Mouse (Mus musculus) forebrain, embryonic 16.5 days (tissue): ENCODE results near the gene Dnm3. TPM values are rescaled to one million over a fixed set of nuclear protein-coding genes. Genes with fewer than 3 reads are reported as not detected.

Source experiments
- ATAC-seq: fragments of 200-750 bp; cut with Nextera tagmentation; 2 replicates; pipeline ENCODE4 v1.8.0; 2017; ENCODE audit warnings: mild to moderate bottlenecking, moderate library complexity
- H3K27ac ChIP-seq: fragments of 300-500 bp; sonication (generic); 2 replicates; pipeline ENCODE4 v1.5.1; 2014; ENCODE audit warnings: low read length, control low read depth
- H3K27me3 ChIP-seq: fragments of 300-500 bp; sonication (generic); replicated peaks from 2 replicates; pipeline ENCODE4 v1.6.1; 2014; ENCODE audit warnings: low read length; ENCODE audit not compliant: control insufficient read depth, insufficient read depth
- H3K36me3 ChIP-seq: fragments of 300-500 bp; sonication (generic); 2 replicates; pipeline ENCODE4 v1.6.1; 2014; ENCODE audit not compliant: control insufficient read depth, insufficient read depth
- H3K4me1 ChIP-seq: fragments of 300-500 bp; sonication (generic); replicated peaks from 2 replicates; pipeline ENCODE4 v1.6.1; 2014; ENCODE audit warnings: low read length; ENCODE audit not compliant: control insufficient read depth, insufficient read depth
- H3K4me2 ChIP-seq: fragments of 300-500 bp; sonication (generic); 2 replicates; pipeline ENCODE4 v1.6.1; 2014; ENCODE audit warnings: mild to moderate bottlenecking, low read length, control low read depth
- H3K4me3 ChIP-seq: fragments of 300-500 bp; sonication (generic); replicated peaks from 2 replicates; pipeline ENCODE4 v1.5.1; 2014; ENCODE audit warnings: mild to moderate bottlenecking, low read length, control low read depth
- H3K9ac ChIP-seq: fragments of 300-500 bp; sonication (generic); replicated peaks from 2 replicates; pipeline ENCODE4 v1.6.1; 2014; ENCODE audit warnings: low read depth, low read length, control low read depth
- H3K9me3 ChIP-seq: fragments of 300-500 bp; sonication (generic); 2 replicates; pipeline ENCODE4 v1.6.1; 2016; ENCODE audit warnings: low read length; ENCODE audit not compliant: control insufficient read depth
- WGBS: fragments of 180-500 bp; shearing (Covaris S2); extraction: QIAGEN DNeasy Blood & Tissue Kit; methylation state at CpG from one replicate; pipeline ENCODE4 v1.1.7; 2014; 5-methylcytosine and 5-hydroxymethylcytosine counted together
- polyA plus RNA-seq: library from polyadenylated mRNA; unstranded; fragments of >200 nt; fragmentation: Nextera tagmentation; extraction: Ambion mirVana; gene quantifications from 2 replicates; pipeline ENCODE4 v1.2.1, GENCODE M21; 2015

The Dnm3 gene
- polyA plus RNA-seq, 1 experiment from 2014 or later: 41.8 TPM

DNA sequence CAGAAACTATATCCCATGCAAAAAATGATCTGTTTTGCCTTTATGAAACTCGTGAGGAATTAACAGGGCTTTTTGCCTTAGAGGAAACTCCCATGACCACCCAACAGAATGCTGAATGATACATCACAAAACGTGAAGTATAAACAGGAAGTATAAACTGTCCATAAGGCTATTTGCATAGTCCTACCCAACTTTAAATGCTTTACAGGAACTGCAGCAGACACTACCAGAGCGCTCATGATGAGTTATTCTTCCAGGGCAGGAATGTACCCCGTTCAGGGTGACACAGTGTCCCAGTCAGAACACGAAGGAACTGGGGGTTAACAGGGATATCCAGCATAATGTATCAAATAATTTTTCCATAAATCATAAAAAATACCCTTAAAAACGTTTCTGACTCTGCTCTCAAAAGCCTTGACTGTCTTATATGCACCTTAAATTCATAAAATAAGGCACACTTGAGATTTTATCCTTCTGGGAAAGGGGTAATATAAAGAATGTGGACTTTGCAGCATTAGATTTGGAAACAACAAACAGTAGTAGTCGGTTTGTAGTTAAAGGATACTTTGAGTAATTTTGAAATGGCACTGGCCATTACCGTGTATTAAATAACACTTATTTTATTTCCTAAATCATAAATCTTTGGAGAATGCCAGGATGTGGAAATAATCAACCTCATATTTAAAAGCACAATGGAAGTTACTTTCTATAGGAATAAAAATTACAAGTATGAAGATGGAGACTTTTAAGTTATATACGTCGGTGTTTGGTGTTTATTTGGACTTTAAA is 252.8 kb downstream of the Dnm3 start:
- H3K9me3 ChIP-seq: no peaks in the 10 kb centered on the region
- no peaks in the 10 kb centered on the region for H3K27me3 ChIP-seq
- no peak overlapping the region for H3K4me3 ChIP-seq
- H3K4me2 ChIP-seq: no peak overlapping the region
- no peaks in the 10 kb centered on the region for H3K4me1 ChIP-seq
- no peak overlapping the region for H3K9ac ChIP-seq
- WGBS: 80% methylated on average over 10 of the region's 10 CpGs
- no peak overlapping the region for H3K27ac ChIP-seq
- H3K36me3 ChIP-seq: no peaks in the 10 kb centered on the region
- ATAC-seq: no peak

- ATAC-seq: no peak
- H3K9me3 ChIP-seq: no peaks in the 10 kb centered on the region
- 92% methylated on average over 3 of the region's 3 CpGs for WGBS
- H3K27me3 ChIP-seq: no peaks in the 10 kb centered on the region
- no peaks in the 10 kb centered on the region for H3K36me3 ChIP-seq
- H3K9ac ChIP-seq: no peak overlapping the region
- H3K4me1 ChIP-seq: no peaks in the 10 kb centered on the region
- no peak overlapping the region for H3K4me3 ChIP-seq
- no peak overlapping the region for H3K4me2 ChIP-seq
- H3K27ac ChIP-seq: no peak overlapping the region
Measured at GRCm38 (mm10) chr1:162224061-162224460, 253.8 kb downstream of the Dnm3 start.

DNA sequence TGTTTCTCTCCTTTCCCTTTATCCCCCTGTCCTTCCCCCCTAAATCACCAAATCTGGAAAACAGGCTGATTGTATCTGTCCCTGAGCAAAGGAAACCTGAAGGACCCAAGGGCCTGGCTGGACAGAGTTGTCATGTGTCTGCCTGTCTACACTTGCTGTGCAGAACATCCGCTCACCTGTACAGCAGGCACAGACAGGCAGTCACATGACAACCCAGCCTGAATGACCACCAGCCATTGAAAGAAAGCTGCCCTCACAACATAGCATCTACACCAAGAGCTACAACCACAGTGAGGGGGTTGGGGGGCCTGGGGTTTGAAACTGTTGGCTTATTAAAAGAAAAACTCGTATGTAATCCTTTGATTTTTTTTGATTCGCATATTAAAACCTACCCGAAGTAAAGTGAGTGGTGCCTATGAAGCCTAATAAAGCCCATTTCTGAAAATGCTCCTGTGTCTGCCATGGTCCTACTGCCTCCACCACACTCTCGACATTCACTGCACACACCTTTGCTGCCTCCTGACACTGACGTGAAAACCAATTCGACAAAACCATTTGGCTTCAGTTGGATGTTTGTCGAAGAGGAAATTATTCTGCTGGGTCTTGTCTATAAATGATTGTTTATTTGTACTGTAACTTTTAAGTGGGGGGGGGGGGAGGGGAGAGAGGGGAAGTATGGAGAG is 254.4 kb downstream of the Dnm3 start:
- no peaks in the 10 kb centered on the region for H3K27me3 ChIP-seq

GRCm38 (mm10) chr1:162222353-162222752 is 255.5 kb downstream of the Dnm3 start:
- Histone ChIP-seq H3K9me3 (no peaks in the 10 kb centered on the region), H3K27me3 (no peaks in the 10 kb centered on the region), H3K4me2 (no peak overlapping the region), H3K4me3 (no peak overlapping the region), H3K4me1 (no peaks in the 10 kb centered on the region), H3K9ac (no peak overlapping the region), H3K36me3 (no peaks in the 10 kb centered on the region), H3K27ac (no peak overlapping the region)
- ATAC-seq: no peak

More for the DNA sequence above, 254.4 kb downstream of the Dnm3 start:
- 90% methylated on average over 8 of the region's 8 CpGs for WGBS
- H3K9ac ChIP-seq: no peak overlapping the region
- no peaks in the 10 kb centered on the region for H3K36me3 ChIP-seq
- no peak overlapping the region for H3K27ac ChIP-seq
- no peak for ATAC-seq
- H3K9me3 ChIP-seq: no peaks in the 10 kb centered on the region
- no peak overlapping the region for H3K4me2 ChIP-seq
- no peaks in the 10 kb centered on the region for H3K4me1 ChIP-seq
- H3K4me3 ChIP-seq: no peak overlapping the region

DNA sequence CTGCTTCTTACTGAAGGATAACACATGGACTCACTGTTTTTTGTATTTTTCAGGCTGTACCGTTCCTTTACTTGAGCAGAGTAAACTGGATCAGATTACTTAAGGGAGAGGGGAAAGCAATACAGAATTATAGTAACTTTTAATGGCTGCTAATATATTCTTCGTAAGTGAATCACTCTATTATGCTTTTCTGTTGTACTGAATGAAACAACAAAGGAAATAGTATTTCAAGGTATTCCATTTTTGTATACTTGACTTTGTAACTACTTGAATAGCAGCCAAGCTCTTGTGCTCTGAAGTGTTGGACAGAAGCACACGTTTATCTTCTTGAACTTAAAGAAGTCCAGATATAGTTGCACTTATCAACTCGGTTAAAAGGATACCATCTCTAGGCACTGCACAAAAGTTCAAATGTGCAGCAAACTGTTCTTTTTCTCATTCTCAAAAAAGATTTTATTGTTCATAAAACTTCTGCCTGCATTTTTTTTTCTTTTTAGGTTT is 256.0 kb downstream of the Dnm3 start:
- H3K9me3 ChIP-seq: no peaks in the 10 kb centered on the region
- no peak for ATAC-seq
- no peak overlapping the region for H3K27ac ChIP-seq
- no peak overlapping the region for H3K9ac ChIP-seq
- H3K4me3 ChIP-seq: no peak overlapping the region
- 60% methylated on average over 4 of the region's 4 CpGs for WGBS
- H3K27me3 ChIP-seq: no peaks in the 10 kb centered on the region
- H3K36me3 ChIP-seq: no peaks in the 10 kb centered on the region
- no peak overlapping the region for H3K4me2 ChIP-seq
- no peaks in the 10 kb centered on the region for H3K4me1 ChIP-seq

- Histone ChIP-seq H3K4me2 (no peak overlapping the region), H3K9me3 (no peaks in the 10 kb centered on the region), H3K36me3 (no peaks in the 10 kb centered on the region), H3K9ac (no peak overlapping the region), H3K27me3 (no peaks in the 10 kb centered on the region), H3K27ac (no peak overlapping the region), H3K4me3 (no peak overlapping the region), H3K4me1 (no peaks in the 10 kb centered on the region)
- ATAC-seq: no peak
Measured at GRCm38 (mm10) chr1:162220891-162221290, 256.9 kb downstream of the Dnm3 start.

DNA sequence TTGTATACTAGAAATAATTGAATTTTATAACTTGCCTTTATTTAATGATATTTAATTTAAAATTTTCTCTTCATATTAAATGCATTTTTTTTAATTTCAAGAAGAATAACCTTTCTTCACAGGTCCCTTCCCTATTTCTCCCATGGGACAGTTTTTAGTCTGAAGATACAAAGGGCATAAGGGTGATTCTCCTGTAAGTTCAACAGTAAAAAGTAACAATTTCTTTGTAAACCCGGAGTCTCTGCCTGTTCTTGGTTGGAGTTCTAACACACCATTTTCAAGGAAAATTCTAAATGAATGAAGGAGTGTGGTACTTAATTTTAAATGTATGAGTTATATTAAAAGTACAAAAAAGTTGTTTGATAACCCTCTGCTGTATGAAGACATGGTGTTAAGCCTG is 258.1 kb downstream of the Dnm3 start:
- Histone ChIP-seq H3K4me2 (no peak overlapping the region), H3K4me3 (no peak overlapping the region), H3K36me3 (no peaks in the 10 kb centered on the region), H3K27me3 (no peaks in the 10 kb centered on the region), H3K27ac (no peak overlapping the region), H3K9ac (no peak overlapping the region), H3K9me3 (no peaks in the 10 kb centered on the region), H3K4me1 (no peaks in the 10 kb centered on the region)
- 90% methylated on average over 1 of the region's 1 CpGs for WGBS
- no peak for ATAC-seq

DNA sequence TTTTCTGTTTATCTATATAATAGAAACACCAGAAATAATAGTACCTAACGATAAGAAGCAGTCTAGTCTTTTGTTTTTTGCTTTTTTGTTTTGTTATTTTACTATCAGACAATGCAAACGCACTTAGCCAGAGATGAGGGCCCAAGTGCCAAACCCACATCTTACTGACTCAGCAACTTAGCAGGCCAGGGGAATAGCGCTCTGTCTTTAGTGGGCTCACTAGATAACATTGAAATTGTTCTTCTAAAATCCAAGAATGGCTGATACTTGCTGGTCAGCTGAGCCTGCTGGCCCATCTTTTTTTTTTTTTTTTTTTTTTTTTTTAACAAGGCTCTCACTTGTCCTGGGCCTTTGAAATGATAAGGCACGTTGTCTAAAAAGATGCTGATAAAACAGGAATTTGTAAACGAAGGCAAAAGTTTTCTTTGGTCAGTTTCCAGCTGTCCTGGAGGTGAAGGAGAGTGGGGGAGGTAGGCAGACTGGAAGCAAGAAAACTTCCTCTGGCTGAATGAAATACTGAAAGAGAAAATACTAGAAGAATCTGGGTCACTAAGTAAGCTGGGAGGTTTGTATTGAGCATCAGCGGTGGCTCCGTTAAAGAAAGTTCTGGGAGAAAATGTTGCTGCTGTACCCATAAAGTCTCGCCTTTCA is 259.2 kb downstream of the Dnm3 start:
- no peaks in the 10 kb centered on the region for H3K9me3 ChIP-seq
- H3K4me3 ChIP-seq: no peak overlapping the region
- no peak overlapping the region for H3K27ac ChIP-seq
- no peaks in the 10 kb centered on the region for H3K36me3 ChIP-seq
- ATAC-seq: no peak
- WGBS: 68% methylated on average over 8 of the region's 8 CpGs
- H3K9ac ChIP-seq: no peak overlapping the region
- no peak overlapping the region for H3K4me2 ChIP-seq
- H3K4me1 ChIP-seq: no peaks in the 10 kb centered on the region
- no peaks in the 10 kb centered on the region for H3K27me3 ChIP-seq

GRCm38 (mm10) chr1:162217340-162217974 is 260.4 kb downstream of the Dnm3 start:
- Histone ChIP-seq H3K4me2 (no peak overlapping the region), H3K4me1 (no peaks in the 10 kb centered on the region), H3K27ac (no peak overlapping the region), H3K36me3 (no peaks in the 10 kb centered on the region), H3K9me3 (no peaks in the 10 kb centered on the region), H3K27me3 (no peaks in the 10 kb centered on the region), H3K4me3 (no peak overlapping the region), H3K9ac (no peak overlapping the region)
- no peak for ATAC-seq
- 85% methylated on average over 15 of the region's 15 CpGs for WGBS
